Mouse (Mus musculus) intestine, embryonic 14.5 days (tissue): ENCODE measurements around the gene Lbhd1. TPM values are rescaled to one million over a fixed set of nuclear protein-coding genes. Genes with fewer than 3 reads are reported as not detected.

Source experiments
- ATAC-seq: fragments of 200-750 bp; cut with Nextera tagmentation; replicated peaks from 2 replicates; pipeline ENCODE4 v1.8.0; 2017; ENCODE audit warnings: low read depth, moderate number of reproducible peaks, moderate TSS enrichment, moderate library complexity; ENCODE audit not compliant: low FRiP score, low TSS enrichment
- DNase-seq: peaks from one replicate; pipeline ENCODE4 v3.0.0-alpha.2; 2018; ENCODE audit warnings: low spot score
- H3K27ac ChIP-seq: fragments of 300-500 bp; sonication (generic); 2 replicates; pipeline ENCODE4 v1.5.1; 2014; ENCODE audit warnings: low read depth, mild to moderate bottlenecking, control low read depth
- H3K27me3 ChIP-seq: fragments of 300-500 bp; sonication (generic); replicated peaks from 2 replicates; pipeline ENCODE4 v1.6.1; 2014; ENCODE audit warnings: low read length, control low read depth; ENCODE audit not compliant: control insufficient read depth, insufficient read depth
- H3K36me3 ChIP-seq: fragments of 300-500 bp; sonication (generic); 2 replicates; pipeline ENCODE4 v1.6.1; 2014; ENCODE audit warnings: low read length, control low read depth; ENCODE audit not compliant: control insufficient read depth, insufficient read depth
- H3K4me1 ChIP-seq: fragments of 300-500 bp; sonication (generic); replicated peaks from 2 replicates; pipeline ENCODE4 v1.6.1; 2014; ENCODE audit warnings: low read length, control low read depth, mixed read lengths; ENCODE audit not compliant: control insufficient read depth, insufficient read depth
- H3K4me2 ChIP-seq: fragments of 300-500 bp; sonication (generic); 2 replicates; pipeline ENCODE4 v1.6.1; 2014; ENCODE audit warnings: low read length
- H3K4me3 ChIP-seq: fragments of 300-500 bp; sonication (generic); 2 replicates; pipeline ENCODE4 v1.5.1; 2014; ENCODE audit warnings: low read depth, low read length, control low read depth, mixed read lengths
- H3K9ac ChIP-seq: fragments of 300-500 bp; sonication (generic); 2 replicates; pipeline ENCODE4 v1.6.1; 2014; ENCODE audit warnings: mild to moderate bottlenecking, low read length
- H3K9me3 ChIP-seq: fragments of 300-500 bp; sonication (generic); 2 replicates; pipeline ENCODE4 v1.6.1; 2016; ENCODE audit warnings: low read length, control low read depth; ENCODE audit not compliant: control insufficient read depth
- WGBS: fragments of 180-500 bp; shearing (Covaris S2); extraction: QIAGEN DNeasy Blood & Tissue Kit; methylation state at CpG from one replicate; pipeline ENCODE4 v1.1.7; 2014; 5-methylcytosine and 5-hydroxymethylcytosine counted together
- polyA plus RNA-seq: library from polyadenylated mRNA; unstranded; fragments of >200 nt; fragmentation: Nextera tagmentation; extraction: Ambion mirVana; gene quantifications from 2 replicates; pipeline ENCODE4 v1.2.1, GENCODE M21; 2014

Gene Lbhd1
- polyA plus RNA-seq, 1 experiment from 2014 or later = 79.2 TPM

DNA sequence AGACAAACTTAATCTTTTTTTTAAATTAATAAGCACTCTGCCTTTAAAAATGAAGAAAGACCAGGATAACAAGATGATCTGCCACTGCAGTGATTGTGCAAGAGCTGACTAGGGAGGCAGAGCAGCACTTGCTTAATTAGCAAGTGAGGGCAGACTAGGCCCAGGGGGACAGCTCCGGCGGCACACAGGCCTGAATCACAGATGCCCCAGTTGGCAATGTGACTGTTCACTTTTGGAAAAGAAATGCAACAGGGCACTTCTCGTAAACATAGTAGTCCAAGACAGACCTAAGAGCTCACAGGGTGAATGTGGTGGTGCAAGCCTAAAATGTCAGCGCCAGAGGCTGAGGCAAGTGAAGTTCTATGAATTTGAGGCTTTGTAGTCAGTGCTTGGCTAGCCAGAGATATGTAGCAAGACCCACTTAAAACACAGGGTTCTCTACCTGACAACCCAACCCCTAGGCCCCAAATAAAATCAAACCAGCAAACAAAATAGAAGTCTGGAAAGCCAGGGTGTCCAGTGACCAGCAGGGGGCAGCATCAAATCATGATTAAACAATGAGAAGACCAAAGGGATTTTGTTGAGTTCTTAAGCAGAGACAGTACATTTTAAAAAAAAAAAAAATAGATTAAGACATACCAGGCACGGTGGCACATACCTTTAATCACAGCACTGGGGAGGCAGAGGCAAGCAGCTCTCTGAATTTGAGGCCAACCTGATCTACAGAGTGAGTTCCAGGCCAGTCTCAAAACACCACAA, 39.0 kb upstream of the Lbhd1 start:
- Histone ChIP-seq H3K27ac (no peak overlapping the region), H3K36me3 (peaks cover 27% of the 10 kb centered on the region), H3K4me2 (no peak overlapping the region), H3K4me3 (no peak overlapping the region), H3K9me3 (no peaks in the 10 kb centered on the region), H3K4me1 (peaks cover 13% of the 10 kb centered on the region), H3K9ac (no peak overlapping the region), H3K27me3 (no peaks in the 10 kb centered on the region)
- peak; percentile 91 for DNase-seq
- 63% methylated on average over 5 of the region's 5 CpGs for WGBS
- no peak for ATAC-seq

DNA sequence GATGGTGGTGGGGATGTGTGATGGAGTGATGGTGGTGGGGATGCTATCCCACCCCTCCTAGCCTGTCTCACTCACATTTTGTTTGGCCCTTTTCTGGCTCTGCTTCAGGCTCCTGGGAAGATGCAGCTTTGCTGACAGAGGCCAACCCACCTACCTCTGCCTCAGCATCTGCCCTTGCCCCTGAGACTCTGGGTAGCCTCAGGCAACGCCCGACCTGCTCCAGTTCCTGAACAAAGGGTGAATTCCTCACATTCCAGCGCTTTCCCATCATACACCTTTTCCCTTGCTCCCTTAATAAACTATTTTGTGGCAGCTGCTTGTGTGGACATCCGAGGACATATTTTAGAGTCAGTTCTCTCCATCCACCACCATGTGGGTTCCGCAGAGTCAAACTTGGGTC, 35.2 kb upstream of the Lbhd1 start:
- H3K4me1 ChIP-seq = peaks cover 7% of the 10 kb centered on the region; the same call in 1 of the 2 replicates
- 65% methylated on average over 5 of the region's 5 CpGs for WGBS

GRCm38 (mm10) chr19:8850402-8850901, 33.1 kb upstream of the Lbhd1 start, which contains the start of gene Lrrn4cl:
Gene Lrrn4cl (plus strand): TSS chr19:8850768.
- Histone ChIP-seq H3K27ac (peak within 1 kb of the TSS; percentile 59), H3K27me3 (no peaks in the 10 kb centered on the region), H3K36me3 (peaks cover 22% of the 10 kb centered on the region), H3K9ac (peak within 1 kb of the TSS; percentile 10; the same call in 1 of the 2 replicates), H3K4me3 (peak within 1 kb of the TSS; percentile 6; the same call in 1 of the 2 replicates), H3K4me1 (peaks cover 7% of the 10 kb centered on the region; the same call in 1 of the 2 replicates), H3K4me2 (peak within 1 kb of the TSS; percentile 33), H3K9me3 (no peaks in the 10 kb centered on the region)
- DNase-seq (peak; percentile 71), ATAC-seq (peak; percentile 69)
- WGBS = 25% methylated on average over 7 of the region's 7 CpGs

More for the DNA sequence above, 35.2 kb upstream of the Lbhd1 start:
- Histone ChIP-seq H3K4me2 (no peak overlapping the region), H3K36me3 (peaks cover 22% of the 10 kb centered on the region), H3K9me3 (no peaks in the 10 kb centered on the region), H3K27ac (no peak overlapping the region), H3K9ac (no peak overlapping the region), H3K27me3 (no peaks in the 10 kb centered on the region), H3K4me3 (no peak overlapping the region)
- ATAC-seq = no peak
- no peak for DNase-seq

- no peak overlapping the region for H3K4me2 ChIP-seq
- peaks cover 7% of the 10 kb centered on the region; the same call in 1 of the 2 replicates for H3K4me1 ChIP-seq
- no peaks in the 10 kb centered on the region; the same call in 1 of the 2 replicates for H3K27me3 ChIP-seq
- no peak overlapping the region for H3K4me3 ChIP-seq
- no peak for DNase-seq
- H3K9me3 ChIP-seq = no peaks in the 10 kb centered on the region
- H3K27ac ChIP-seq = no peak overlapping the region
- H3K9ac ChIP-seq = no peak overlapping the region
- ATAC-seq = no peak
- H3K36me3 ChIP-seq = peaks cover 14% of the 10 kb centered on the region
- WGBS = 51% methylated on average over 7 of the region's 7 CpGs
These were observed 31.9 kb upstream of the Lbhd1 start for GRCm38 (mm10) chr19:8851639-8852038.

DNA sequence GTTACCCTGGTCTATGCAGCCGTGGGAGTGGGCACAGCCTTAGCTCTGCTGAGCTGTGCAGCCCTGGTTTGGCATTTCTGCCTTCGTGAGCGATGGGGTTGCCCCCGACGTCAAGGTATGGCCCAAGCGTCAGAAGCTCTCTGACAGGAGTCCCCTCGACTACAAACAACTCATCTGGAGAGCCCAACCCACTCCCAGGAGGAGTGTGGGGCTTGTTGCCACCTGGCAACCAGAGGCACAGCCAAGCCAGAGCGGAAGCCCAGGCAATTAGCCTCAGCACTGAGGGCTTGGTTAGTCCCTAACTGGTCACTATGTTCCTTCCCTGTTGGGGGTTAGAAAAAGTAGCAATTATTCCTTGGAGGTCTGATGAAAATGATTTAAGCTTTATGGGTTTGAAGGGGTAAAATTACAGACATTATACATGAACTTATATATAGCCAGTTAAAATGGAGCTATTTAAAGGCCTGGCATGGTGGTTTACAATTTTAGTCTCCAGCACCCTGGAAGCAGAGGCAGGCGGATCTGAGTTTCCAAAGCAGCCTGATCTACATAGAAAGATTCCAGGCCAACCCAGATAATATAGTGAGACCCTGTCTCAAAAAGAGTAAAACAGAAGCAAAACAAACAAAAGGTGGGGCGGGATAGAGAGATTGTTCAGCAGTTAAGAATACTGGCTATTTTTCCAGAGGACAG, 31.1 kb upstream of the Lbhd1 start:
- H3K27me3 ChIP-seq = no peaks in the 10 kb centered on the region; the same call in 1 of the 2 replicates
- H3K4me3 ChIP-seq = no peak overlapping the region
- peaks cover 7% of the 10 kb centered on the region; the same call in 1 of the 2 replicates for H3K4me1 ChIP-seq
- WGBS = 57% methylated on average over 10 of the region's 10 CpGs
- H3K9ac ChIP-seq = no peak overlapping the region
- no peak overlapping the region for H3K4me2 ChIP-seq
- H3K27ac ChIP-seq = no peak overlapping the region
- DNase-seq = no peak
- ATAC-seq = no peak
- peaks cover 6% of the 10 kb centered on the region; the same call in 1 of the 2 replicates for H3K36me3 ChIP-seq
- H3K9me3 ChIP-seq = no peaks in the 10 kb centered on the region

GRCm38 (mm10) chr19:8853117-8853516, 30.4 kb upstream of the Lbhd1 start:
- Histone ChIP-seq H3K4me3 (no peak overlapping the region), H3K9me3 (no peaks in the 10 kb centered on the region), H3K4me2 (no peak overlapping the region), H3K9ac (no peak overlapping the region), H3K27me3 (no peaks in the 10 kb centered on the region; the same call in 1 of the 2 replicates), H3K36me3 (peaks cover 5% of the 10 kb centered on the region; the same call in 1 of the 2 replicates), H3K4me1 (peaks cover 7% of the 10 kb centered on the region; the same call in 1 of the 2 replicates), H3K27ac (no peak overlapping the region)
- DNase-seq (no peak), ATAC-seq (no peak)
- 88% methylated on average over 3 of the region's 3 CpGs for WGBS

- no peak overlapping the region for H3K9ac ChIP-seq
- no peak overlapping the region for H3K27ac ChIP-seq
- DNase-seq (no peak), ATAC-seq (peak; percentile 71; the same call in 1 of the 2 replicates)
- no peaks in the 10 kb centered on the region for H3K4me1 ChIP-seq
- no peaks in the 10 kb centered on the region for H3K9me3 ChIP-seq
- no peaks in the 10 kb centered on the region for H3K36me3 ChIP-seq
- no peaks in the 10 kb centered on the region; the same call in 1 of the 2 replicates for H3K27me3 ChIP-seq
- no peak overlapping the region for H3K4me3 ChIP-seq
- no peak overlapping the region for H3K4me2 ChIP-seq
- 42% methylated on average over 4 of the region's 4 CpGs for WGBS
These were observed 25.8 kb upstream of the Lbhd1 start for GRCm38 (mm10) chr19:8857689-8858088.

GRCm38 (mm10) chr19:8859018-8859417, 24.5 kb upstream of the Lbhd1 start:
- no peaks in the 10 kb centered on the region for H3K9me3 ChIP-seq
- no peak overlapping the region for H3K9ac ChIP-seq
- no peaks in the 10 kb centered on the region for H3K36me3 ChIP-seq
- WGBS = 17% methylated on average over 1 of the region's 1 CpGs
- no peak for DNase-seq
- no peak overlapping the region for H3K27ac ChIP-seq
- no peak overlapping the region for H3K4me2 ChIP-seq
- H3K27me3 ChIP-seq = no peaks in the 10 kb centered on the region; the same call in 1 of the 2 replicates
- no peak for ATAC-seq
- no peaks in the 10 kb centered on the region for H3K4me1 ChIP-seq
- no peak overlapping the region for H3K4me3 ChIP-seq
